Mouse (Mus musculus) T-helper 1 cell (primary cell): ENCODE data around the gene Atp10b.

Source experiments
- in situ Hi-C: fragments of 300-600 bp; cut with MboI, MseI; formaldehyde crosslinking; loops from one replicate; pipeline ENCODE4 v1.15.1; 2025; ENCODE audit warnings: high pct_unique_total_duplicates

Atp10b gene

GRCm38 (mm10) chr11:43199358-43199757 lies 49.7 kb downstream of the Atp10b start:
- in situ Hi-C loops, result no loop called here

- in situ Hi-C loops, result no loop called here
Observed at GRCm38 (mm10) chr11:43200089-43200488, 50.4 kb downstream of the Atp10b start.

- in situ Hi-C loops, result no loop called here
Observed at GRCm38 (mm10) chr11:43203580-43203979, 53.9 kb downstream of the Atp10b start.

- in situ Hi-C loops, result loop anchor here (5.0 kb wide), 2 partner anchors 134 to 204 kb away; no protein-coding TSS in a partner anchor
Observed at GRCm38 (mm10) chr11:43213134-43213533, 63.5 kb downstream of the Atp10b start.

- in situ Hi-C loops, result loop anchor here (5.0 kb wide), 2 partner anchors 134 to 204 kb away; no protein-coding TSS in a partner anchor
Observed at GRCm38 (mm10) chr11:43213740-43214139, 64.1 kb downstream of the Atp10b start.

GRCm38 (mm10) chr11:43217021-43217420 lies 67.3 kb downstream of the Atp10b start:
- in situ Hi-C loops, result no loop called here

- in situ Hi-C loops, result no loop called here
Observed at GRCm38 (mm10) chr11:43230231-43230630, 80.6 kb downstream of the Atp10b start.

- in situ Hi-C loops, result no loop called here
Observed at GRCm38 (mm10) chr11:43232073-43232472, 82.4 kb downstream of the Atp10b start.

GRCm38 (mm10) chr11:43236360-43237039 lies 86.8 kb downstream of the Atp10b start:
- in situ Hi-C loops, result no loop called here

- in situ Hi-C loops, result no loop called here
Observed at GRCm38 (mm10) chr11:43239804-43240203, 90.1 kb downstream of the Atp10b start.

- in situ Hi-C loops, result no loop called here
Observed at GRCm38 (mm10) chr11:43253034-43253433, 103.4 kb downstream of the Atp10b start.

- in situ Hi-C loops, result no loop called here
Observed at GRCm38 (mm10) chr11:43255262-43255661, 105.6 kb downstream of the Atp10b start.

- in situ Hi-C loops, result no loop called here
Observed at GRCm38 (mm10) chr11:43257291-43257690, 107.6 kb downstream of the Atp10b start.

GRCm38 (mm10) chr11:43257781-43258180 lies 108.1 kb downstream of the Atp10b start:
- in situ Hi-C loops, result no loop called here

GRCm38 (mm10) chr11:43263548-43264218 lies 114.0 kb downstream of the Atp10b start:
- in situ Hi-C loops, result no loop called here

GRCm38 (mm10) chr11:43267505-43267904 lies 117.8 kb downstream of the Atp10b start:
- in situ Hi-C loops, result no loop called here

- in situ Hi-C loops, result no loop called here
Observed at GRCm38 (mm10) chr11:43269503-43270255, 120.0 kb downstream of the Atp10b start.

GRCm38 (mm10) chr11:43270256-43270806 lies 120.7 kb downstream of the Atp10b start:
- in situ Hi-C loops, result no loop called here

GRCm38 (mm10) chr11:43273896-43274295 lies 124.2 kb downstream of the Atp10b start:
- in situ Hi-C loops, result no loop called here

GRCm38 (mm10) chr11:43297584-43297983 lies 147.9 kb downstream of the Atp10b start:
- in situ Hi-C loops, result no loop called here

GRCm38 (mm10) chr11:43311000-43311399 lies 161.3 kb downstream of the Atp10b start:
- in situ Hi-C loops, result no loop called here
